Mouse (Mus musculus): Measurements from ENCODE around the gene Sost.

- TF ChIP-seq CTCF (IDR thresholded peaks at IDR 0.05; ENCODE audit: borderline replicate concordance, insufficient read depth, low read depth, low read length) (no peak), POLR2A (IDR thresholded peaks at IDR 0.05; ENCODE audit: borderline replicate concordance, insufficient read depth, low read length) (no peak)
These were observed 32.7 kb upstream of the Sost start for GRCm38 (mm10) chr11:101999466-101999865.

Measured in cerebellum, adult 2 months (tissue).